Mouse (Mus musculus) liver (tissue): ENCODE measurements around the gene Zfp319.
A peak's percentile ranks its signal among the peaks of the same experiment; 100 is the strongest.

Source experiments
- DNase-seq: peaks from one replicate; pipeline ENCODE4 v3.0.0-alpha.2; 2020; ENCODE audit warnings: mixed read lengths

Zfp319 gene

DNA sequence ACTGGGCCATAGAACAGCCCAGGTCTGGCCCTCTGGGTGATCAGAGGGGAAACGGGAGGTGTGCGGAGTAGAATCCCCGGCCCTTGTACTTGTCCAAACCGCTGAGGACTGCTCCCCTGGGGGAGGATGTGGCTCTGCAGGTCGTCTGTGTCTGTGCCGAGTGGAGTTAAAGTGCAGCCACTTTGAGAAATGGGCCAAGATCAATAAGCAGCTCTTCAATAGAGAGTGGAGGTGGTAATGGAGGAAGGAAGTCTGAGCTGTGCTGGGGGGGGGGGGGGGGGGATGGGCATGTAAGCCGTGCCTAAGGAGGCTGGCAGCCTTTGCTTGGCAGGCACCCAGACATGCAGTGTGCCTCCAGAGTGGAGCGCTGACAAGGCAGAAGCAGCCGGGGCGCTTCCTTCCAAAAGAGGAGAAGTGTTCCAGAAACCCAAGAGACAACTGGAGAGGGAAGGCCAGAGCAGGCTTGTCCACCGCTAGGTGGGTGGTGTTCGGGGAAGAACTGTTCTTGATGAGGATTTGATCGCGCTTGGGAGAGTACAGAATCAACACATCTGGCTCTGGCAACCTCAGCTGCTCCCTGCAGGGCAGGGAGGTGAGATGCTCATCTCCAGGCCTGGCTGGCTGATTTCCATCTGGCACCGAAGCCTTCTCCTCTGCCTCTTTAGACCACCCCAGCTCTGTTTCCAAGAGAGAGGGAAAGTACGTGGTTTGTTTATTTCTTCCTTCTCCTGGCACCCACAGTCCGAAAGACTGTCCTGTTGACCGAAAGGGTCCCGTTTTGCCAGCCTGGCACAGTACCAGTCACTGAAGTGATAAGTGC, 17.3 kb upstream of the Zfp319 start:
- DNase-seq: no peak

DNA sequence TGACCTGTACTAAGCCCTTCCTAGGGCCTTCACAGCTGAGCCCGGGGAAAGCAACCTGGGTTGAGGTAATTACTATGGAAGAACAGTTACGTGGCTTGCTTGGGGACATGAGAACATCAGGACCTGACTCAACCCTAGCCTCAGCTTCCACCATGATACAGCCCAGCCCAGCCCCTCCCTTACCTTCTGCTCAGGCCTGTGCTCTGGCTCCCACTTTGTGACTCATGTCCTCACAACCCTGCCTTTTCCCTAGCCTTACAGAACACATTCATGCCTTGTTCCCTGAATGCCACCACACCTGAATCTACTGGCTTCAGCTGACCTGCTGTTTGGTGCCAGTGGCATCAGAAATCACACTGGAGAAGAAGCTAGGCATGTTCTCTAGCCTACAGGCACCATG, 16.6 kb upstream of the Zfp319 start:
- DNase-seq: no peak

DNA sequence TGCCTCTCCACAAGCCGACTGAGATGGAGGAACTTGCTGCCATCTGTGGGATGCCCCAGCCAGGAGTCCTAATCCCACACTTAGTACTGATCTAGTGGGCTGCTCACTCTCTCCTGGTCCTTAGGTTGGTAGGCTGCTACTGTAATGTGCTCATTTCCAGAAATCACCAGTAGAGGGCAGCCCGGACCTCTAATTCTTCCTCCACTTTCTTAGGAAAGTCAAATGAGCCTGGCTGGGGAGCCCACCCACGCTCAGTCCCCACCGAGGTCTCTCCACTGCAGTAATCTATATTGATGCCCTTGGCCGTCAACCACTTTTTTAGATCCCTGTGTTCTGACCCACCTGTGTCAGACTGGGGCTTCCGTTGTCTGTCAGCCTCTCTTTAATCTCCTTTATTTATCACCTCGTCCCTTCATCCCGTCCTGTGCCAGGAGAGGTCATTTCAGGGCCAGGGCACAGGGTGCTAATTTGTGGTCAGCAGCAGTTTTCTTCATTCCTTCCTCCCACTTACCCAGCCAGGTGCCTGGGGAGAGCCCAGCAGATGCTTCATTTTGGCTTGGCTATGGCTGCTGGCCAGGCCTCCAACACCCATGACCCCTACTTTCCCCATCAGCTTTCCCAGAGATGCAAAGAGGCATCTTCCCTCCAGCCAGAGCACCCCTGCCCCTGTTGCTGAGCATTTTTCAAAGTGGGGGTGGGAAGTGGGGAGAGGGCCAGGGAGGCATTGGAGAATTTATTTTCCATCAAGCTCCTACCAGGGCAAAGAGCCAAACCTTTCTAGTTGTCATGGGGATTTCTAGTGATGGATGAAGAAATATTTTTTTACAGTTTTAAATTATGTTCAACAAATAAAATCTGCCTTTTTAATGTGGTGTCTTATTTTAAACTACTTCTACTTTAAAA, 15.1 kb upstream of the Zfp319 start:
- DNase-seq: peak; percentile 63

DNA sequence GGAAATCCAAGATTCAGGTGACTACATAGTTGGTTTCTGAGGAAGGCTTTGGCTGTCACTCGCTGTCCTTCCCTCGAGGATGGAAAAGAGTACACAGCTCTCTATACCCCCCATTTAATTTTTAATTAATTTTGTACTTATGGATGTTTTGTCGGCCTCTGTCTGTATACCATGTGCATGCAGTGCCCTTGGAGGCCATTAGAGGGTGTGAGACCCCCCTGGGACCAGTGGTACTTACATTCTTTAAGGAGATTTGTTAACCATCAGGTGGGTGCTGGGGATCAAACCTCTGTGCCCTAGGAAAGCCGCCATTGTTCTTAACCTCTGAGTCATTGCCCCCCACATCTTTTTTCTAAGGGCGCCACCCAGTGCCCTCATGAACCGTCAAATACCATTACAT, 12.9 kb upstream of the Zfp319 start:
- no peak for DNase-seq

DNA sequence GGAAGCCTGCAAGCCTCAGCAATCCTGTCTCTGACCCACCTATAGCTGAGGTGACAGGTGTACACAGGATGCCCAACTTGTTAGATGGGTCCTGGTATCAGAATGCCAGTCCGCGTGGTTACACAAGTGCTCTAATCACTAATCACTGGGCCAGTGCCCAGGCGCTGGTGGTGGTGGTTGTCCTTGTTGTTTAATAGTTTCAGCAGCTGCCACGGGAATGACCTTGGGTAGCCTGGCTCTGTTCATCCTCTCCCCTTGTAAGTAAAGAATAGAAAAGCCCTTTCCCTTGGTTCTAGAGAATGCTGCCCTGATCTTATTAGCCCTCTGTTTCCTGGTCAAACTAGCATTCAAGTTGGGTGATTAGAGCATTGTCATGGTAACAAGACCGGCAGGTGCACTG, 10.0 kb upstream of the Zfp319 start:
- DNase-seq: no peak

DNA sequence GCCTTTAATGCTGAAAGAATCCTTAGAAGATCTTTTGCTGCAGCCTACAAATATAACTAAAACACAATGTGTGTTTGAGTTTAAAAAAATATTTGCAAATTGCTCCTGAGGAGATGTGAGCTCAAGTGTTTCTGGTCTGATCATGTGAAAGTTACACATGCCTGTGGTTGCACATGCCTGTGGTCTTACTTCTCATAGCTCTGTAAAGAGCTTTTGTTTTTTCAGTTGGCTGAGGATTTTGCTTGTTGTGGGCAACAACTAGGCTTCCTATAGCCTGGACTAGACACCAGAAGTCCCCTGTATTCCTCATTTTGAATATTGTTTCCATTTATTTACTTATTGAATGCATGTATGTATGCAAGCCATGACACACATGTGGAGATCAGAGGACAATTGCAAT, 4.6 kb upstream of the Zfp319 start:
- DNase-seq: no peak

DNA sequence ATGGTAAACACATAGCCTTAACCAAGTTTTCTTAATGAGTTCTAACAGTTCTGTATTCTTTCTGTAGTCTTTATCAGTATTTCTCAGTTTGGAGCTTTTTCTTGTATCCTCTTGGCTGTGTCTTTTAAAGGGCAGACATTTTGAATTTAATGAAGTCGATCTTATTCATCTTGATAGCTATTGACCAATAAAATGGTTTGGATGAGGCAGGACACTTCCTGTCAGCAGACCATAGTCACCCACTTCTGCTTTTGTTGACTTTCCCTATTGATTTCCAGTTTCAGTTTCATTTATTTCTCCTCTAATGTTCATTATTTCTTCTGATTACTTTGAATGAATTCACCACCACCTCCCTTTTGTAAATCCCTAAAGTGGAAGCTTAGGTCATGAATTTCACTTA, 4.0 kb upstream of the Zfp319 start:
- DNase-seq: no peak

DNA sequence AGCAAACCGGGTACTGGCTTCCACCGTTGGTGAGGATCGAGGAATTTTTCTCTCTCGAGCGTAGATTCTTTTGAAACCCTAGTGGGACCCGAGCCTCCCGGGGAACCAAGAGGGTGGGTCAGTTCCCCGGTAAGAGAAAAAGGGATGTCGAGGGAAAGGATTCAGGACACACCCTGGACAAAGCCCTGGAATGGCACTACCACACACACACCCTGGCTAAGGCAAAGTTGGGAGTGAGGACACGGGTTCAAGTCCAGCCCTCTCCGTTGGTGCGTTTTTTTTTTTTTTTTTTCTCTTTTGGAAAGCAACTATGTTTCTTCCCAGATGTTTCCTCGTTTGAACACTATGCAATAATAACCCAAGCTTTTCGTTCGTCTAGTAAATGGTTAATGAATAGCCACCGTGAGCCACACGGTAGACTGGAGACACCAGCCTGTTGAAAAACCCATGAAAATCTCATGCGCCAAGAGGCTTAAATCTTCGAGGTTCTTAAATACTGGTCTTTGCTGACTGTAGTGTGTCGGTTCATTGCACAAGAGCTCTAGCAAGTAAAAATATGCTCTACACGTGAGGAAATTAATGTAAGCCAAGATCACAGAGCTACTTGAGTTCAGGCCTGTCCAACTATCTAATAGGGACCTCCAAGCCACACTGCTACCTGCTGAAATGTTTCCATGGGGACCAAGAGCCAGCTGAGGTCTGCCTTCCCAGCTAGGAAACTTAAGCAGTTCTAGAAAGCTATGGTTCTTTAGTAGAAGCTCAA, 868 bp upstream of the Zfp319 start:
- DNase-seq: no peak

DNA sequence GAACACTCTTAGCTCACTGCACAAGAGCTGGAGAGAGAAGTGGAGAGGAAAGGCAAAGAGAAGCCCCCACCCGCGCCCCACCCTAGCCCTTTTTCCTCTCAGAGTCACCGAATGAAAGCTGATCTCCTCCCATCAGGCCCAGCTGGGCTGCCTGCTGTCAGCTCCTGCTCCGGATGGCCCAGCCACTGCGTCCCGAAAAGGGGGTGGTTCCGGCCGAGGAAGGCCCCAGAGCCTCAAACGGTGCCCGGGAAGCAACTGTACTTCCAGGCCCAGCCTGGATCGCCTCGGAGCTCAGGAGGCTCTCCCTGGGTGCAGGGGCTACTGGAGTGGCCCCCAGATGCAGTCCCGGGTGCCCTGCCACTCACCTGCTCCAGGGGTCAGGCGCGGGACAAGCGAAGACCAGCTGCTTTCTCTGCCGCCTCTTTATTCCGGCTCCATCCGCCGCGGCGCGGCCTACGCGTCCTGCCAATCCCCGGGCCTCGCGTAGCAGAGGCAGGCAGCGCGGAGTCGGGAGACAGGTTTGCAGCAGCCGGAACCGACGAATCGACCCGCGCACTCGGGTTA, 512 bp downstream of the Zfp319 start:
- peak; percentile 50 for DNase-seq

DNA sequence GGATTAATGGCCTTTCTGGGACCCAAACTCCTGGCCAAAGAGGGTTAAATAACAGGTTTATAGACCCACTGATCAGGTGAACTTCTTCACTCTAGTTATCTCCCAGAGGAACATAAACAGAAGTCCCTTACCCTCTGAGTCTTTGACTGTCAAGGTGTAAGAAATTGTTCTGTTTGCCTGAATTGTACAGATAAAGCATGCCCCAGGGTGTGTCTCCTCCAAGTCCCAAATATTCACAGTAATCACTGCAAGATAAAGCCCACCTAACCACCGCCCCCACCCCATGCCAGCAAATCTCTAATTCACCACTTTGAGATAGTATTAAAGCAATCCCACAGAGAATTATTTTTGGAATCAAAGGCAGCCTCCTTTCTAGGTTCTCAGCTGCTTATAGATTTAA, 1.4 kb downstream of the Zfp319 start:
- no peak for DNase-seq

DNA sequence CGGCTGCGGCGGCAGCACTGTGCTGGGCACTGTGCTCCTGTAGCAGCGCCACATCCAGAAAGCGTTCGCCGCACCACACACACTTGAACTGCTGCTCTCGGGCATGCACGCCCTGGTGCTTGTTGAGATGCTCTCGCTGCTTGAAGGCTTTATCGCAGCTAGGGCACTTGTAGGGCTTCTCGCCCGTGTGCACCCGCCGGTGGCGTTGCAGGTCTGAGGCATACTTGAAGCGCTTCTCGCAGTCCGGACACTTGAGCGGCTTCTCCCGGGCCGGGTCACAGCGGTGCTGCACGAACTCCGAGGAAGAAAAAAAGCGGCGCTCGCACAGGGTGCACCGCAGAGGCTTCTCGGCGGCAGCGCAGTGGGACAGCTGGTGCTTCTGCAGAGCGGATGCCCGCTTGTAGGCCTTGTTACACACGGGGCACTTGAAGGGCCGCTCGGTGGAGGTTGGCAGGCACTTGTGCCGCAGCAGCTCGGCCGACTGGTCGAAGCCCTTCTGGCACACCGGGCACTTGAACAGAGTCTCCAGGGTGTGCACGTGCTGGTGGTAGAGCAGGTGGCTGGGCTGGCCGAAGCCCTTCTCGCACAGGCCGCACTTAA, 3.8 kb downstream of the Zfp319 start:
- DNase-seq: no peak

DNA sequence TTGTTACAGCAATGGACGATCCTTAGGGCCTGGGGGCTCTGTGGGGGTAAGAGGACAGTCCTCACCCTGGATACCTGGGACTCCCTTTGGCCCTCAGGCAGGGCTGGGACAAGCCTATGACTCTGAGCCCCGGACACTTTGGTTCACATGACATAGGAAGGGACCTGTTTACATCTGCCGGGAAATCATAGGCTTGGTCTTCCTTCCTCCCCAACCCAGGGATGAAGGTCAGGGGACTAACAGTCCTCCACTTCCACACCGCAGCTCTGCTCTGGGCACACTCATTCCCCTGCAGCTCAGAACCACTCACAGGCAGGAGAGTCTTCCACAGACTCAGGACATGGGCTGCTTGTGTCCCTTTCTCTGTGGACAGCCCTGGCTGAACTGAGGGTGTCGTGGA, 4.9 kb downstream of the Zfp319 start:
- no peak for DNase-seq

DNA sequence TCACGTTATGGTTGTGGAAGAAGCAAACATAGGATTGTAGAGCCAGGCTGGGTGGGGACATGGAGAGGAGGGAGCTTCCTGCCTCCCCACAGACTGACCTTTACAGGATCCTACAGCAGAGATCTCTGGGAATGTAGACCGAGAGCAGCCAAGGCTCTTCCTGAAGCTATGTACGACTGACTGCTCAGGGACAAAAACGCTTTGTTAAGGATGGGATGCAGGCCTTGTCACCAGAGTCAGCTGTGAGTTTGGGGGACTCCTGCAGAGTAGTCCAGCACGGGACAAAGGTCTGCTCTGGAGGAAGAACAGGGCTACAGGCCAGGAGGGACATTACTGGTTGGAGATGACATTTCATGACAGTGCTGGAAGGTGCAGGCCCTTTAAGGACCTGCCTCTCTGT, 7.1 kb downstream of the Zfp319 start:
- no peak for DNase-seq

DNA sequence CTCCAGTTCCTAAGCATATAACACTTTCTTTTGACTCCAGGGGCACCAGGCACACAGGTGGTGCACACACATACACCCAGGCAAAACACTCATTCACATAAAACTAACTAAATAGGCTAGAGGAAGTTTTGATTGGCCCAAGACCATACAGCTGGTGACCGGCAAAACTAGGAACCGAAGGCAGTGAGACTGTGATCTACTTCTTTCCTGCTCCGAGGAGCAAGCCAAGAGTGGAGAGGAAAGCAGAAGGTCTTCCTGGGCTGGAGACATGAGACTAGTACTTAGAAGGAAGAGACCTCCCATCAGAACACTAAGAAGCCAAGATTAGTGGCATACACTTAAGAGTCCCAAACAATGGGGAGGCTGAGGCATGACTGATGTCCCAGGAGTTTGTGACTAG, 8.5 kb downstream of the Zfp319 start:
- DNase-seq: no peak

DNA sequence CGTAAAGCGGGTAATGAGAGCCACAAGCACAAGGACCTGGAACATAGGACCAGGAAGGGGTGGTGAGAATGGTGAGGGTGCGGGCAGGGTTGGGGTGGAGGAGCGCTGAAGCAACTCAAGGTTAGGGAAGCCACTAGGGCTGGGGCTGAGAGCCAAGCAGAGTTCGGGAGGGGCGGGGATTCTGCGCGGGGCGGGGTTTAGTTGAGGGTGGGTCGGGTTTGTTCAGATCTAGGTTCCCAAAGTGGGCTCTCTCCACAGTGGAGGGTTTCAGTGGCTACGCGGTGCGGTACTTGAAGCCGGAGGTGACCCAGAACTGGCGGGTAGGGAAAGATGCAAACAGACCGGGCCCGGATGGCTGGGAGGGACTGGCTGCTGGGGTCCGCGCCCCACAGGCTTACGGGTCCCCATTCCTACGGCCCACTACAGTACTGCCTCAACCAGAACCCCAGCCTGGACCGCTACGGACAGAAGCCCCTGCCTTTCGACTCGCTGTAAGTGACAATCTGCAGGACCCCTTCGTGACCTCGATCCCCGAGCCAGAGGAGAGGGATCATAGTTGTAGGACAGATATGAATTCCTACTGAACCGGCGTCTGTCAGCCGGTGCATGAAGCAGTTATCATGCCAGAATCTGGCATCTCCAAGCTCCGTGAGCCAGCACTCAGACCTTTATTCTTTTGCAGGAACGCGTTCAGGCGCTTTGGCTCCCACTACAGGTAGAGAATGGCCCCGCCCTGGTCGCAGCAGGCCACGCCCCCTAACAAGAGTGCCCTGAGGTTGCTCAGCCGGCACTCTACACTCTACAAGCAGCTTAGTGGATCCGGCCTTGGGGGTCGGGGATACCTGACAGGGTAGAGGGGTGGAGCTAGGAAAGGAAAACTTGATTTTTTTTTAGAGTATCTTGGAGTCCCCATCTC, 11.3 kb downstream of the Zfp319 start:
- peak; percentile 75 for DNase-seq

DNA sequence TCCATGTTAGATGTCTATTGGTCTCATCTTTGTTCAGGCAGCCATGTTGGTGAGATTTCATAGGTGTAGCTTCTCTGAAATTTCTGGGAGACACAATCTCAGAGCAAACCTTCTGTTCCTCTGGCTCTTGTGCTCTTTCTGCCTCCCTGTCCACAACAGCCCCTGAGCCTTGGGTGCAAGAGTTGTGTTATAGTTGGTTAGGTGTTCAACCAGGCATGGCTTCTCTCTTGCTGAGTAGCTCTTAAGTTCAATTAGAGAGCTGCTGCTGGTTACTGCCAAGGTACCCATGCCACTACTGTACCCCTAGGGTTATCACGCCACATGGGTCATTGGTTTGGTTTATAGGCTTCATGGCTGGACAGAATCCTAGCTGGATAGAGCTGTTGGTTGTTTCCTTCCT, 16.4 kb downstream of the Zfp319 start:
- no peak for DNase-seq

DNA sequence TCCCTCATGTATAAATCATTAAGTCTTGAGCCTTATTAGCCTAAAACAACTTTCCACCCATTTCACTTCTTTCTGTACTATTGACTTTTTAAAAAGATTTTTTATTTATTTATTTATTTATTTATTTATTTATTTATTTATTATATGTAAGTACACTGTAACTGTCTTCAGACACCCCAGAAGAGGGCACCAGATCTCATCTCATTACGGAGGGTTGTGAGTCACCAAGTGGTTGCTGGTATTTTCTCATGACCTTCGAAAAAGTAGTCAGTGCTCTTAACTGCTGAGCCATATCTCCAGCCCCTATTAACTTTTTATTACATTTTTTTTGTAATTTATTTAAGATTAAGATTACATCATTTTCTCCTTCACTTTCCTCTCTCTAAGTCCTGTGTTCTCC, 17.0 kb downstream of the Zfp319 start:
- DNase-seq: no peak

DNA sequence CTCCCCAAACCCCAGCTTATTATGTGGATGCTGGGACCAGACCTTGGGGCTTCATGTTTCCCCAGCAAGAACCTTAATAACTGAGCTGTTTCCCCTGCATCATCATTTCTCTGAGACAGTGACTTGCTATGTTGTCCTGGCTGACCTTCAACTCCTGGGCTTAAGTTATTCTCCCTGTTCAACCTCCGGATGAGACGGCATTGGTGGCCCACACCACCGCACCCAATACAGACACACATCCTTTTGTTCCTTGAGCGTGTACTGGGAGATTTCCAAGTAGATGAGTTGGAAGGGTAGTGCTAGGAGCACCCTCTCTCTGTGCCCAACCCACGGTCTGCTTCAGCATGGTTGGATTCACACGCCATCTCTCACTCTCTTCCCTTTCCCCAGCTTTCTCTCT, 17.9 kb downstream of the Zfp319 start:
- no peak for DNase-seq

DNA sequence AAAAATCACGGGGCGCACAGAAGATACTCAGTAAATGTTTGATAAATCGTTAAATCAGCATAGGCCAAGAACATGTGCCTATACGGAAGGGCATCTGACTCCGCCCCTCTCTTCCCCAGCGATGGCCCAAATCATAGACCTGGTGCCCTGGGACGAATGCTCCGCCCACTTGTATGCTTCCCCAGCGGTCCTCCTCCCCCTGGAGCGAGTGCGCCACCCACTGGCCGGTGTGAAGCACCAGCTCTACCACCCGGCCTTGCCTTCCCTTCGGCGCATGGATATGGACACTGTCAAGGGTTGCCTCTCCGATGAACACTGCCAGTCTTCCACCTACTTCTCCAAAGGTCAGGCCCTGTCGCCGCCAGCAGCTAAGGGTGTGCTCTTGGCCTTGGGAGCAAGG, 18.9 kb downstream of the Zfp319 start:
- DNase-seq: peak; percentile 54

DNA sequence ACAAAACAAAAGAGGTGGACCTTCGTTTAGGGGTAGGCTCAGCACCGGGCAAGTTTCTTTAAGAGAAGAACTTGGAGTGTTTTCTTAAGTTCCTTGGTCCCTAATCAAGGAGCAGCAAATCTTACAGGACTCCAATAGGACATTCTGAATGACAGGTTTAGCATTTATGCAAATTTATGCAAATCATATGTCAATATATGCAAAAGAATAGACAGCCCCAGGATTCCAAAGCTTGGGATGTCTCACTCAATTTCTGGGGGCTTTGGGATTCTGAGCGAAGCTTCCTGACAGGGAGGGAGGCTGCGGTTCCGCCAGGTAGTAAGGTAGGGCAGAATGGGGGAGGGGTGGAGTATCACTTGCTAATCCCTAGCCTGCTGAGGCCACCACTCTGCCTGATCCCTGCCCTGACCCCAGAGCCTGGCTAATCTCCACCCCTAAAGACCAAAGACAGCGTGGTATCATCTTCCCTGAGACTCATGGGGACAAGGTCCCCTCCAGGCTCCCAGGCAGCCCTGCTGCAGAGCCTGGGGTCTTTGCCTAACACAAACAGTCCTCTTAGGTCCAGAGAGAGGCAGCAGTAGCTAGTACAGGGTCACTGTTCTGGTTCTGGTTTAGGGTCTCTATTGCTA, 21.3 kb downstream of the Zfp319 start, which contains the start of gene Tepp:
Tepp (plus strand) TSS at position 225 of the 629 bp plus-strand sequence.
- DNase-seq: no peak

DNA sequence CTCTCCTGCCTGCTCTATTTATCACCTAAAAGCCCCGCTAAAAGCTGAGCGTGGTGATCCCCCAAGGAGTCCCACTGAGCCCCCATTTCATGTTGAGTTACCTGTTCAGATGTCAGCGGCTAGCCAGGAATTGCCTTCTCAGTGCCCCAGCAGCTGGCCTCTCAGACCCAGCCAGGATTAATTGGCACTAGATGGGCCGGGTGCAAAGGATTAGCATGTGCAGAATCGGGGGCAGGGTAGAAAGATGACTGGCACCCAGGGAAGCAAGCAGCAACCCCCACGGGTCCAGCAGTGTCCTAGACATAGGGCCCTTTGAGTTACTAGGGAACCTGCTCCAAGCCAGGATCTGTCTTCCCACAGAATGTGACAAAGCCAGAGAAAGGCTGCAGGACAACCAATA, 25.3 kb downstream of the Zfp319 start, which contains the start of gene Cngb1:
Cngb1 (minus strand) TSS at position 155 of the 400 bp plus-strand sequence.
- DNase-seq: no peak
